Mouse (Mus musculus): ENCODE measurements at regions not wholly inside any gene's neighbourhood (a gene's known extent, or its start where the extent isn't known, plus 50 kb on each side); places are given as distances from the start of the nearest gene placed in this dataset.

DNA sequence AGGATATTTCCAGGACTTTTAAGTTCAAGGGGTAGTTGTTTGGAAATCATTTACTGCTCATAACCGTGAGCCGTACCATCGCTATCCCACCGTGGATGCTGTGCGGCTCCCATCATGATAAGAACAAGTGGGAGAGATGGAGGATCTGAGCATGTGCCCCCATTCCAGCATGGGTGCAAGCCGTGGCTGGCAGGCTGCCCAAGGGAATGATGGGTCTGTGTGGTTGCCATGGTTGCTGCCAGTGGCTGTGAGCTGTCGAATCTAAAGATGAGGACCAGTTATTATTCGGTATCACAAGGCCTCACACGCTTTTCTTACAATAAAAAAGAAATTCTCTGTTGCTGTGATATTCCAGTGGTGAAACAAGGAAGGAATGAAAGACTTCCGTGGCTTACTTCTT lies 189.0 kb upstream of the Dnajc19 start:
- TF ChIP-seq CTCF (IDR thresholded peaks at IDR 0.05; ENCODE audit: extremely low read depth, insufficient read length, insufficient replicate concordance, low read depth, low read length) (no peak), POLR2A (IDR thresholded peaks at IDR 0.05; ENCODE audit: low read depth, low read length) (no peak)
